ENCODE assay signal across 9 mouse cellular contexts in genomic region chr17:27940352-27940751, GRCm38 (mm10). TPM values are rescaled to one million over a fixed set of nuclear protein-coding genes. Genes with fewer than 3 reads are reported as not detected.
DNase-seq lines count a peak whose midpoint lies in the region; ATAC-seq and TF ChIP-seq lines count a peak whose summit lies in the region.
"Had no signal": no experiment of that assay in that cellular context is flagged by ENCODE, and none has a peak within 500 bp of the region (broad histone marks: within the 10 kb centered on the region; RNA-seq: fewer than 3 reads in every experiment).

No protein-coding gene starts in this region.

- peak overlapping the region; percentile 8; the same call in 1 of the 2 replicates for H3K9ac ChIP-seq in heart, embryonic 13.5 days
- H3K9ac ChIP-seq in lung, postnatal 0 days (replicated peaks; ENCODE audit: low read depth): no peak overlapping the region

- no peaks in the 10 kb centered on the region for H3K36me3 ChIP-seq in heart, embryonic 13.5 days
- H3K36me3 ChIP-seq in lung, postnatal 0 days (ENCODE audit: insufficient read depth, low read length): no peaks in the 10 kb centered on the region

- no peak overlapping the region for H3K4me2 ChIP-seq in heart, embryonic 13.5 days
- no peak overlapping the region for H3K4me2 ChIP-seq in lung, postnatal 0 days (replicated peaks; ENCODE audit: low read depth, low read length)

- no peaks in the 10 kb centered on the region for H3K9me3 ChIP-seq in heart, embryonic 13.5 days
- H3K9me3 ChIP-seq in lung, postnatal 0 days (ENCODE audit: low read length): no peaks in the 10 kb centered on the region

- DNase-seq in adrenal gland, postnatal 14 days: peak; percentile 33
- DNase-seq in adrenal gland, adult 18-20 months (ENCODE audit: low spot score in 2 of 2): no peak
- DNase-seq in kidney, postnatal 4 days: peak; percentile 34 to 50
- DNase-seq in kidney, adult 11 months: no peak
- DNase-seq in lung, postnatal 0 days (ENCODE audit: low spot score): peak; percentile 63
- no peak for DNase-seq in right cerebral cortex, adult 18-20 months
- no peak for DNase-seq in spleen, postnatal 4 days (ENCODE audit: low spot score in 2 of 2)

- no peak overlapping the region for H3K4me3 ChIP-seq in heart, embryonic 13.5 days
- no peak overlapping the region for H3K4me3 ChIP-seq in lung, postnatal 0 days (ENCODE audit: low read depth, low read length)

- no peaks in the 10 kb centered on the region for H3K27me3 ChIP-seq in heart, embryonic 13.5 days (replicated peaks)
- no peaks in the 10 kb centered on the region for H3K27me3 ChIP-seq in lung, postnatal 0 days (replicated peaks; ENCODE audit: insufficient read depth, low read length)

- no peak for ATAC-seq in heart, embryonic 13.5 days (ENCODE audit: extremely low read depth, insufficient number of reproducible peaks, low FRiP score, low TSS enrichment)
- ATAC-seq in lung, postnatal 0 days: peak; percentile 16; the same call in 1 of the 2 replicates
- ATAC-seq: hindbrain, embryonic 16.5 days had no signal

- peak overlapping the region; percentile 46 for H3K27ac ChIP-seq in heart, embryonic 13.5 days (replicated peaks)
- H3K27ac ChIP-seq in lung, postnatal 0 days (ENCODE audit: low read length): peak overlapping the region; percentile 54; the same call in 1 of the 2 replicates

- no peak for TF ChIP-seq EP300 in lung, postnatal 0 days (IDR thresholded peaks at IDR 0.05)

- WGBS in heart, embryonic 13.5 days: 77% methylated on average over 4 of the region's 4 CpGs
- WGBS in lung, postnatal 0 days: 49% methylated on average over 4 of the region's 4 CpGs

- peaks cover 68% of the 10 kb centered on the region for H3K4me1 ChIP-seq in heart, embryonic 13.5 days
- H3K4me1 ChIP-seq in lung, postnatal 0 days (ENCODE audit: insufficient read depth, low read depth, low read length): peaks cover 45% of the 10 kb centered on the region; the same call in 1 of the 2 replicates

- TF ChIP-seq CTCF in lung, postnatal 0 days (IDR thresholded peaks at IDR 0.05): no peak

RNA-seq across cellular contexts. Expression of gene Taf11, which starts 30.7 kb away (rescaled TPM):
- total RNA-seq in adrenal gland, postnatal 14 days (2021): 26.2 and 28.4 TPM in 2 replicates
- 10 to 100 TPM; 27.5 to 27.6 TPM for total RNA-seq in adrenal gland, adult 18-20 months (2021)
- 44.1 and 46.1 TPM in 2 replicates for polyA plus RNA-seq in heart, embryonic 13.5 days (2015; fragmentation: Nextera tagmentation; extraction: Ambion mirVana)
- polyA plus RNA-seq in lung, postnatal 0 days (2015; fragmentation: Nextera tagmentation; extraction: Ambion mirVana): 40.1 and 42.1 TPM in 2 replicates

RNA-seq across cellular contexts. Expression of gene Anks1, which starts 31.2 kb away (rescaled TPM):
- total RNA-seq in adrenal gland, postnatal 14 days (2021): 25.7 and 31.8 TPM in 2 replicates
- total RNA-seq in adrenal gland, adult 18-20 months (2021): 10 to 100 TPM; 23.6 to 29.1 TPM
- polyA plus RNA-seq in heart, embryonic 13.5 days (2015; fragmentation: Nextera tagmentation; extraction: Ambion mirVana): 7.7 and 8.2 TPM in 2 replicates
- polyA plus RNA-seq in lung, postnatal 0 days (2015; fragmentation: Nextera tagmentation; extraction: Ambion mirVana): 25.4 and 25.5 TPM in 2 replicates

Comparison
In these comparisons a context has a peak if more than half of its experiments do, and no peak if none do; other contexts are left out.
1. DNase-seq: peak in adrenal gland, postnatal 14 days (single experiment), kidney, postnatal 4 days (2 of 2) and lung, postnatal 0 days (single experiment); none in adrenal gland, adult 18-20 months (0 of 2), kidney, adult 11 months (single experiment), right cerebral cortex, adult 18-20 months (single experiment) and spleen, postnatal 4 days (0 of 2).